Mouse (Mus musculus) kidney, embryonic 14.5 days (tissue): ENCODE data around the gene Mroh9. TPM values are rescaled to one million over a fixed set of nuclear protein-coding genes. Genes with fewer than 3 reads are reported as not detected.

Source experiments
- ATAC-seq: fragments of 200-750 bp; cut with Nextera tagmentation; 2 replicates; pipeline ENCODE4 v1.8.0; 2017; ENCODE audit warnings: moderate number of reproducible peaks, mild to moderate bottlenecking, moderate TSS enrichment, moderate library complexity; ENCODE audit not compliant: low FRiP score, low TSS enrichment
- H3K27ac ChIP-seq: fragments of 300-500 bp; sonication (generic); 2 replicates; pipeline ENCODE4 v1.5.1; 2014; ENCODE audit warnings: low read depth, mild to moderate bottlenecking, low read length, moderate library complexity, mixed read lengths
- H3K27me3 ChIP-seq: fragments of 300-500 bp; sonication (generic); 2 replicates; pipeline ENCODE4 v1.6.1; 2014; ENCODE audit warnings: mild to moderate bottlenecking, low read length; ENCODE audit not compliant: control insufficient read depth, insufficient read depth
- H3K36me3 ChIP-seq: fragments of 300-500 bp; sonication (generic); 2 replicates; pipeline ENCODE4 v1.6.1; 2014; ENCODE audit warnings: low read length, mixed read lengths; ENCODE audit not compliant: control insufficient read depth, insufficient read depth
- H3K4me1 ChIP-seq: fragments of 300-500 bp; sonication (generic); 2 replicates; pipeline ENCODE4 v1.6.1; 2014; ENCODE audit warnings: low read length, mixed read lengths; ENCODE audit not compliant: control insufficient read depth, insufficient read depth
- H3K4me2 ChIP-seq: fragments of 300-500 bp; sonication (generic); replicated peaks from 2 replicates; pipeline ENCODE4 v1.6.1; 2014; ENCODE audit warnings: low read depth, mild to moderate bottlenecking, low read length
- H3K4me3 ChIP-seq: fragments of 300-500 bp; sonication (generic); 2 replicates; pipeline ENCODE4 v1.5.1; 2014; ENCODE audit warnings: mild to moderate bottlenecking, low read length
- H3K9ac ChIP-seq: fragments of 300-500 bp; sonication (generic); 2 replicates; pipeline ENCODE4 v1.6.1; 2014; ENCODE audit warnings: low read depth, mild to moderate bottlenecking, low read length, moderate library complexity
- H3K9me3 ChIP-seq: fragments of 300-500 bp; sonication (generic); 2 replicates; pipeline ENCODE4 v1.6.1; 2016; ENCODE audit warnings: low read length; ENCODE audit not compliant: control insufficient read depth
- WGBS: fragments of 180-500 bp; shearing (Covaris S2); extraction: QIAGEN DNeasy Blood & Tissue Kit; methylation state at CpG from one replicate; pipeline ENCODE4 v1.1.7; 2014; 5-methylcytosine and 5-hydroxymethylcytosine counted together
- polyA plus RNA-seq: library from polyadenylated mRNA; unstranded; fragments of >200 nt; fragmentation: Nextera tagmentation; extraction: Ambion mirVana; gene quantifications from 2 replicates; pipeline ENCODE4 v1.2.1, GENCODE M21; 2014

Mroh9 gene
- not detected in 2 replicates for polyA plus RNA-seq

- H3K36me3 ChIP-seq = no peaks in the 10 kb centered on the region
- no peak within 1 kb of the TSS for H3K4me2 ChIP-seq
- ATAC-seq = no peak
- H3K27ac ChIP-seq = no peak within 1 kb of the TSS
- H3K9me3 ChIP-seq = no peaks in the 10 kb centered on the region
- 91% methylated on average over 2 of the region's 2 CpGs for WGBS
- no peak within 1 kb of the TSS for H3K9ac ChIP-seq
- no peak within 1 kb of the TSS for H3K4me3 ChIP-seq
- H3K27me3 ChIP-seq = no peaks in the 10 kb centered on the region
- H3K4me1 ChIP-seq = no peaks in the 10 kb centered on the region
Measured at GRCm38 (mm10) chr1:163085570-163085969, at the start of gene Mroh9. Gene Mroh9 (minus strand): TSS chr1:163085670.

GRCm38 (mm10) chr1:163129976-163130375 is 44.5 kb upstream of the Mroh9 start:
- no peak overlapping the region for H3K27ac ChIP-seq
- H3K4me1 ChIP-seq = no peaks in the 10 kb centered on the region
- H3K9me3 ChIP-seq = no peaks in the 10 kb centered on the region
- ATAC-seq = no peak
- H3K4me2 ChIP-seq = no peak overlapping the region
- 85% methylated on average over 3 of the region's 3 CpGs for WGBS
- H3K36me3 ChIP-seq = no peaks in the 10 kb centered on the region
- H3K9ac ChIP-seq = no peak overlapping the region
- no peak overlapping the region for H3K4me3 ChIP-seq
- no peaks in the 10 kb centered on the region for H3K27me3 ChIP-seq

GRCm38 (mm10) chr1:163129129-163129900 is 43.8 kb upstream of the Mroh9 start:
- WGBS = 81% methylated on average over 9 of the region's 9 CpGs

GRCm38 (mm10) chr1:163126175-163126881 is 40.9 kb upstream of the Mroh9 start:
- Histone ChIP-seq H3K4me1 (no peaks in the 10 kb centered on the region), H3K36me3 (no peaks in the 10 kb centered on the region), H3K4me3 (no peak overlapping the region), H3K9ac (no peak overlapping the region), H3K4me2 (no peak overlapping the region), H3K27ac (no peak overlapping the region), H3K27me3 (no peaks in the 10 kb centered on the region), H3K9me3 (no peaks in the 10 kb centered on the region)
- ATAC-seq = no peak
- 79% methylated on average over 7 of the region's 7 CpGs for WGBS

More at GRCm38 (mm10) chr1:163129129-163129900, 43.8 kb upstream of the Mroh9 start:
- no peak for ATAC-seq
- Histone ChIP-seq H3K27me3 (no peaks in the 10 kb centered on the region), H3K4me3 (no peak overlapping the region), H3K9ac (no peak overlapping the region), H3K4me2 (no peak overlapping the region), H3K9me3 (no peaks in the 10 kb centered on the region), H3K4me1 (no peaks in the 10 kb centered on the region), H3K36me3 (no peaks in the 10 kb centered on the region), H3K27ac (no peak overlapping the region)

GRCm38 (mm10) chr1:163122414-163122813 is 36.9 kb upstream of the Mroh9 start:
- no peaks in the 10 kb centered on the region for H3K36me3 ChIP-seq
- whole genome bisulfite sequencing = 92% methylated on average over 1 of the region's 1 CpGs
- no peak for ATAC-seq

GRCm38 (mm10) chr1:163113461-163114174 is 28.1 kb upstream of the Mroh9 start:
- no peak overlapping the region for H3K4me2 ChIP-seq
- ATAC-seq = no peak
- H3K4me1 ChIP-seq = no peaks in the 10 kb centered on the region
- H3K27me3 ChIP-seq = no peaks in the 10 kb centered on the region
- no peak overlapping the region for H3K9ac ChIP-seq
- 72% methylated on average over 8 of the region's 8 CpGs for WGBS
- H3K36me3 ChIP-seq = no peaks in the 10 kb centered on the region
- no peak overlapping the region for H3K4me3 ChIP-seq
- H3K9me3 ChIP-seq = no peaks in the 10 kb centered on the region
- no peak overlapping the region for H3K27ac ChIP-seq

More at GRCm38 (mm10) chr1:163122414-163122813, 36.9 kb upstream of the Mroh9 start:
- H3K27ac ChIP-seq = no peak overlapping the region
- no peak overlapping the region for H3K4me3 ChIP-seq
- no peaks in the 10 kb centered on the region for H3K4me1 ChIP-seq
- H3K4me2 ChIP-seq = no peak overlapping the region
- H3K27me3 ChIP-seq = no peaks in the 10 kb centered on the region
- no peak overlapping the region for H3K9ac ChIP-seq
- H3K9me3 ChIP-seq = no peaks in the 10 kb centered on the region

- no peak overlapping the region for H3K27ac ChIP-seq
- H3K4me1 ChIP-seq = no peaks in the 10 kb centered on the region
- H3K4me2 ChIP-seq = no peak overlapping the region
- no peaks in the 10 kb centered on the region for H3K27me3 ChIP-seq
- no peaks in the 10 kb centered on the region for H3K9me3 ChIP-seq
- H3K36me3 ChIP-seq = no peaks in the 10 kb centered on the region
- H3K4me3 ChIP-seq = no peak overlapping the region
- H3K9ac ChIP-seq = no peak overlapping the region
- no peak for ATAC-seq
- 89% methylated on average over 4 of the region's 4 CpGs for WGBS
Measured at GRCm38 (mm10) chr1:163112482-163113164, 27.2 kb upstream of the Mroh9 start.

GRCm38 (mm10) chr1:163104960-163105359 is 19.5 kb upstream of the Mroh9 start:
- Histone ChIP-seq H3K27ac (no peak overlapping the region), H3K4me1 (no peaks in the 10 kb centered on the region), H3K9me3 (no peaks in the 10 kb centered on the region), H3K4me3 (no peak overlapping the region), H3K27me3 (no peaks in the 10 kb centered on the region), H3K4me2 (no peak overlapping the region), H3K36me3 (no peaks in the 10 kb centered on the region), H3K9ac (no peak overlapping the region)
- ATAC-seq = no peak
- 54% methylated on average over 1 of the region's 1 CpGs for WGBS
